Mouse (Mus musculus) kidney, postnatal 0 days (tissue): ENCODE measurements around the gene Ppp1r9a. TPM values are rescaled to one million over a fixed set of nuclear protein-coding genes. Genes with fewer than 3 reads are reported as not detected.

Source experiments
- ATAC-seq: fragments of 200-750 bp; cut with Nextera tagmentation; replicated peaks from 2 replicates; pipeline ENCODE4 v1.8.0; 2017; ENCODE audit warnings: low read depth, moderate number of reproducible peaks, moderate TSS enrichment, moderate library complexity; ENCODE audit not compliant: low FRiP score
- DNase-seq: peaks from one replicate; pipeline ENCODE4 v3.0.0-alpha.2; 2016; ENCODE audit warnings: low spot score
- H3K27ac ChIP-seq: fragments of 300-500 bp; sonication (generic); 2 replicates; pipeline ENCODE4 v1.5.1; 2014; ENCODE audit warnings: mild to moderate bottlenecking
- H3K27me3 ChIP-seq: fragments of 300-500 bp; sonication (generic); 2 replicates; pipeline ENCODE4 v1.6.1; 2014; ENCODE audit warnings: low read length, mixed read lengths; ENCODE audit not compliant: insufficient read depth
- H3K36me3 ChIP-seq: fragments of 300-500 bp; sonication (generic); 2 replicates; pipeline ENCODE4 v1.6.1; 2014; ENCODE audit warnings: low read length, mixed read lengths; ENCODE audit not compliant: insufficient read depth
- H3K4me1 ChIP-seq: fragments of 300-500 bp; sonication (generic); replicated peaks from 2 replicates; pipeline ENCODE4 v1.6.1; 2014; ENCODE audit warnings: antibody characterized with exemption, low read length, mixed read lengths; ENCODE audit not compliant: insufficient read depth
- H3K4me2 ChIP-seq: fragments of 300-500 bp; sonication (generic); 2 replicates; pipeline ENCODE4 v1.6.1; 2014; ENCODE audit warnings: mild to moderate bottlenecking, low read length, moderate library complexity, mixed read lengths
- H3K4me3 ChIP-seq: fragments of 300-500 bp; sonication (generic); replicated peaks from 2 replicates; pipeline ENCODE4 v1.5.1; 2014; ENCODE audit warnings: low read depth, low read length
- H3K9ac ChIP-seq: fragments of 300-500 bp; sonication (generic); 2 replicates; pipeline ENCODE4 v1.6.1; 2014; ENCODE audit warnings: low read depth, low read length
- H3K9me3 ChIP-seq: fragments of 300-500 bp; sonication (generic); replicated peaks from 2 replicates; pipeline ENCODE4 v1.6.1; 2016; ENCODE audit warnings: low read length, inconsistent platforms, mixed read lengths
- CTCF ChIP-seq: IDR thresholded peaks from 2 replicates; pipeline ENCODE4 v1.5.1; 2016; ENCODE audit warnings: antibody characterized with exemption, low read depth, mild to moderate bottlenecking, moderate library complexity
- WGBS: fragments of 180-500 bp; shearing (Covaris S2); extraction: QIAGEN DNeasy Blood & Tissue Kit; methylation state at CpG from one replicate; pipeline ENCODE4 v1.1.7; 2014; 5-methylcytosine and 5-hydroxymethylcytosine counted together
- polyA plus RNA-seq: library from polyadenylated mRNA; unstranded; fragments of >200 nt; fragmentation: Nextera tagmentation; extraction: Ambion mirVana; gene quantifications from 2 replicates; pipeline ENCODE4 v1.2.1, GENCODE M21; 2015

Ppp1r9a gene
- polyA plus RNA-seq, 1 experiment from 2014 or later: 8.2 TPM

DNA sequence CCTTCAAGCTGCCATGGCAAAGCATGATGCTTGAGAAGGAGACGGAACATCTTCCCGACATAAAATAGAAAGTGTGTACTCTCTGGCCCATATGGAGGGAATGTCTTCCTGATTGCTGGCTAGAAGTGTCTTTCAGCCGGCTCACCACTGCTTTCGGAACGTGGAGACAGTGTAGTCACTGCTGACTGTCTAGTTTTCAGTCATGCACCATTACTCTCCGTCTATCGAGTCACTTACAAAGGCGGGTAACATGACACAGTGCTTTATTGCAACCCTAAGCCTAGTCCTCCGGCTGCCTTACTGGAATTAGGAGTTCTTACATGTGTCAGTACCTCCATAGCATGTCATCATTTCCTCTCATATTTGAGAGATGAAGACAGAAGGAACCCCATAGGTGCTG, 236.9 kb downstream of the Ppp1r9a start:
- Histone ChIP-seq H3K4me1 (no peaks in the 10 kb centered on the region), H3K9ac (no peak overlapping the region), H3K4me2 (no peak overlapping the region), H3K27me3 (no peaks in the 10 kb centered on the region), H3K36me3 (0 out of 2 replicates have a peak, but pooled peaks cover 2% of the 10 kb centered on the region), H3K27ac (no peak overlapping the region), H3K9me3 (no peaks in the 10 kb centered on the region), H3K4me3 (no peak overlapping the region)
- 41% methylated on average over 9 of the region's 9 CpGs for WGBS
- TF ChIP-seq CTCF: no peak
- ATAC-seq (peak; percentile 83), DNase-seq (peak; percentile 62)

GRCm38 (mm10) chr6:5147488-5148142, 244.9 kb downstream of the Ppp1r9a start:
- no peak for DNase-seq
- H3K27ac ChIP-seq: no peak overlapping the region
- H3K27me3 ChIP-seq: no peaks in the 10 kb centered on the region
- 73% methylated on average over 13 of the region's 13 CpGs for WGBS
- no peak for ATAC-seq
- no peak overlapping the region for H3K4me2 ChIP-seq
- H3K4me3 ChIP-seq: no peak overlapping the region
- no peak overlapping the region for H3K9ac ChIP-seq
- no peaks in the 10 kb centered on the region for H3K36me3 ChIP-seq
- no peaks in the 10 kb centered on the region for H3K9me3 ChIP-seq
- TF ChIP-seq CTCF: no peak
- H3K4me1 ChIP-seq: peaks cover 8% of the 10 kb centered on the region

GRCm38 (mm10) chr6:5149941-5150340, 247.2 kb downstream of the Ppp1r9a start:
- no peaks in the 10 kb centered on the region for H3K36me3 ChIP-seq
- peaks cover 8% of the 10 kb centered on the region for H3K4me1 ChIP-seq
- DNase-seq (no peak), ATAC-seq (no peak)
- WGBS: 64% methylated on average over 2 of the region's 2 CpGs
- no peak overlapping the region for H3K4me3 ChIP-seq
- H3K27ac ChIP-seq: no peak overlapping the region
- no peak for TF ChIP-seq CTCF
- H3K27me3 ChIP-seq: no peaks in the 10 kb centered on the region
- H3K4me2 ChIP-seq: no peak overlapping the region
- H3K9ac ChIP-seq: no peak overlapping the region
- H3K9me3 ChIP-seq: no peaks in the 10 kb centered on the region

DNA sequence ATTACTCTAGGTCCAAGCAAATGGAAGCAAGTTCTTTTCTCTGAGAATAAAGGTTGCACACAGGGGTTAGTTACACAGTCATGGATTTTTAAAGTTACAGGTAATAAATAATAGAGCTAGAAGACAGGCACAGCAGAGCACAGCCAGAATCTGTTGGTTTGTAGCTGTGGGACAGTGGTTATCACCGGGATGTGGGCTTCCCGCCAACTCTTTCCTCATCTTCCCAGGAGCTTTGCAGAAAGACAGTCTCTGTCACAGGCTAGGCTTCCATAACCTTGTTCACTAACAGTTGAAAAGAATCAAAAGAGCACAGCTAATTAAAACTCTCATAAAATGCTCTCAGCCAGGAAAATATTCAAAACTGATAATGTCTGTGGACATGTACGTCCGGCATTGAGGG, 248.5 kb downstream of the Ppp1r9a start:
- Histone ChIP-seq H3K9ac (no peak overlapping the region), H3K27ac (no peak overlapping the region), H3K4me1 (peaks cover 8% of the 10 kb centered on the region), H3K4me2 (no peak overlapping the region), H3K4me3 (no peak overlapping the region), H3K9me3 (no peaks in the 10 kb centered on the region), H3K36me3 (no peaks in the 10 kb centered on the region), H3K27me3 (no peaks in the 10 kb centered on the region)
- DNase-seq: no peak
- no peak for TF ChIP-seq CTCF
- ATAC-seq: no peak
- WGBS: 50% methylated on average over 4 of the region's 4 CpGs

- no peaks in the 10 kb centered on the region for H3K36me3 ChIP-seq
Measured at GRCm38 (mm10) chr6:5152185-5152584, 249.5 kb downstream of the Ppp1r9a start.

GRCm38 (mm10) chr6:5154786-5155185, 252.1 kb downstream of the Ppp1r9a start:
- ATAC-seq (no peak), DNase-seq (no peak)
- Histone ChIP-seq H3K9me3 (no peaks in the 10 kb centered on the region), H3K36me3 (no peaks in the 10 kb centered on the region), H3K4me3 (no peak overlapping the region), H3K9ac (no peak overlapping the region), H3K27me3 (no peaks in the 10 kb centered on the region), H3K27ac (no peak overlapping the region), H3K4me1 (peaks cover 8% of the 10 kb centered on the region), H3K4me2 (no peak overlapping the region)
- no peak for TF ChIP-seq CTCF
- WGBS: 89% methylated on average over 6 of the region's 6 CpGs

More at GRCm38 (mm10) chr6:5152185-5152584, 249.5 kb downstream of the Ppp1r9a start:
- Histone ChIP-seq H3K27ac (no peak overlapping the region), H3K4me2 (no peak overlapping the region), H3K9ac (no peak overlapping the region), H3K4me1 (peaks cover 8% of the 10 kb centered on the region), H3K4me3 (no peak overlapping the region), H3K27me3 (no peaks in the 10 kb centered on the region), H3K9me3 (no peaks in the 10 kb centered on the region)
- TF ChIP-seq CTCF: no peak
- WGBS: 57% methylated on average over 2 of the region's 2 CpGs
- ATAC-seq (no peak), DNase-seq (no peak)
